Mouse (Mus musculus) small intestine, adult 2 months (tissue): ENCODE results near the gene Bcat1. TPM values are rescaled to one million over a fixed set of nuclear protein-coding genes. Genes with fewer than 3 reads are reported as not detected.

Source experiments
- H3K27ac ChIP-seq: fragments of 200-500 bp; 2 replicates; pipeline ENCODE4 v1.5.1; 2012; ENCODE audit warnings: low read depth, low read length, control low read depth, inconsistent platforms; ENCODE audit not compliant: insufficient read depth
- H3K27me3 ChIP-seq: fragments of 200-500 bp; 2 replicates; pipeline ENCODE4 v1.6.1; 2012; ENCODE audit warnings: mild to moderate bottlenecking, moderate library complexity, low read length, inconsistent platforms; ENCODE audit not compliant: control insufficient read depth, insufficient read depth
- H3K36me3 ChIP-seq: fragments of 200-500 bp; 2 replicates; pipeline ENCODE4 v1.6.1; 2012; ENCODE audit warnings: mild to moderate bottlenecking, low read length, control low read depth, inconsistent platforms; ENCODE audit not compliant: control insufficient read depth, insufficient read depth
- H3K4me1 ChIP-seq: fragments of 200-500 bp; 2 replicates; pipeline ENCODE4 v1.6.1; 2012; ENCODE audit warnings: low read length, inconsistent platforms, mixed read lengths; ENCODE audit not compliant: control insufficient read depth, insufficient read depth, insufficient read length
- H3K4me3 ChIP-seq: fragments of 200-500 bp; 2 replicates; pipeline ENCODE4 v1.5.1; 2012; ENCODE audit warnings: low read depth, mild to moderate bottlenecking, control low read depth, inconsistent platforms, low read length, moderate library complexity
- CTCF ChIP-seq: fragments of 200-500 bp; IDR thresholded peaks from 2 replicates; pipeline ENCODE4 v1.5.1; 2012; ENCODE audit warnings: low read depth, mild to moderate bottlenecking, control low read depth, inconsistent platforms, low read length, moderate library complexity, mixed read lengths; ENCODE audit not compliant: insufficient replicate concordance, insufficient read length; ENCODE audit errors: extremely low read depth
- POLR2A ChIP-seq: fragments of 200-500 bp; IDR thresholded peaks from 2 replicates; pipeline ENCODE4 v1.6.1; 2012; ENCODE audit warnings: low read depth, mild to moderate bottlenecking, control low read depth, inconsistent platforms, low read length, moderate library complexity
- WGBS: fragments of 180-500 bp; shearing (Covaris S2); methylation state at CpG from one replicate; pipeline ENCODE4 v1.1.7; 2018; 5-methylcytosine and 5-hydroxymethylcytosine counted together
- polyA plus RNA-seq: library from polyadenylated mRNA; depleted of rRNA; stranded (reverse); fragments of >200 nt; gene quantifications from 2 replicates; pipeline ENCODE4 v1.2.3, GENCODE M21; 2012

The Bcat1 gene
- polyA plus RNA-seq, 1 experiment = 0.22 TPM

DNA sequence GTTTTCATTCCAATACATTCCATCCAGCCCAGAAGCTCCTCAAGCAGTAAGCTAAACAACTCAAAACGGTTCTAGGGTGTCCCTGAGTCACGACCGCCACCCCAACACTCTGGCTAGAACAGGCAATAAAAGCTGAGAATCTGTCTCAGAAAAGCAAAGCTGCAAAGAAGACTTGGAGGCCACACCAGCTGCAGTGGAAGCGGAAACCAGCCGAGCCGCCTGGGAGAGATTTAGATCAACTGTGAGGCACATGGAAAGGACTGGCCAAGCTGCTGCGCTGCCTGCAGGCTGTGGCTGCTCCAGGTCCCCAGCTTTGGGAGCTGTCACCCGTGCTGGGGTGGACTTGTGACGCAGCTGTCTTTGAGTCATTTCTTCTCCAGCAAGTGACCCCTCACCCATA, 45.4 kb downstream of the Bcat1 start:
- Histone ChIP-seq H3K36me3 (no peaks in the 10 kb centered on the region), H3K27ac (no peak overlapping the region), H3K4me3 (no peak overlapping the region), H3K4me1 (no peaks in the 10 kb centered on the region), H3K27me3 (no peaks in the 10 kb centered on the region)
- 45% methylated on average over 9 of the region's 9 CpGs for WGBS
- TF ChIP-seq POLR2A = no peak
- TF ChIP-seq CTCF = no peak

DNA sequence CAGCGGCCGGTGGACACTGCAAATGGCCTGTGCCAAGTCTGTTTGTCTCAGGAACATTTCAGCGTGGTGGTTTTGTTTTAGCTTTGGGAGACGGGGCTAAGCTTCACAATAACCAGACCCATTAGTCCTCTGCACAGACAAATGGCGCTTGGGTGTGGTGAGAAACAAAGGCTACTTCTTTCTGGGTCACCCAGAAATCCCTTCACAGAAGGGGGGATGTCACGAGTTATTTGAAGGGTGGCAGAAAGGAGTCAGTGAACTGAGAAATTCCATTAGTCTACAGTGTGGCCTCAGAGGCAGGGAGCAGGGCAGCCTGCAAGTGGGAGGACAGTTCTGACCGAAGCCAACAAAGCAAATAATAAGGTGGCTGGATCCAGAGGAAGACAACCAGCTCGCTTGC, 52.0 kb downstream of the Bcat1 start:
- Histone ChIP-seq H3K27me3 (no peaks in the 10 kb centered on the region), H3K4me3 (no peak overlapping the region), H3K4me1 (no peaks in the 10 kb centered on the region), H3K36me3 (no peaks in the 10 kb centered on the region), H3K27ac (no peak overlapping the region)
- no peak for TF ChIP-seq POLR2A
- no peak for TF ChIP-seq CTCF
- 85% methylated on average over 8 of the region's 8 CpGs for WGBS

DNA sequence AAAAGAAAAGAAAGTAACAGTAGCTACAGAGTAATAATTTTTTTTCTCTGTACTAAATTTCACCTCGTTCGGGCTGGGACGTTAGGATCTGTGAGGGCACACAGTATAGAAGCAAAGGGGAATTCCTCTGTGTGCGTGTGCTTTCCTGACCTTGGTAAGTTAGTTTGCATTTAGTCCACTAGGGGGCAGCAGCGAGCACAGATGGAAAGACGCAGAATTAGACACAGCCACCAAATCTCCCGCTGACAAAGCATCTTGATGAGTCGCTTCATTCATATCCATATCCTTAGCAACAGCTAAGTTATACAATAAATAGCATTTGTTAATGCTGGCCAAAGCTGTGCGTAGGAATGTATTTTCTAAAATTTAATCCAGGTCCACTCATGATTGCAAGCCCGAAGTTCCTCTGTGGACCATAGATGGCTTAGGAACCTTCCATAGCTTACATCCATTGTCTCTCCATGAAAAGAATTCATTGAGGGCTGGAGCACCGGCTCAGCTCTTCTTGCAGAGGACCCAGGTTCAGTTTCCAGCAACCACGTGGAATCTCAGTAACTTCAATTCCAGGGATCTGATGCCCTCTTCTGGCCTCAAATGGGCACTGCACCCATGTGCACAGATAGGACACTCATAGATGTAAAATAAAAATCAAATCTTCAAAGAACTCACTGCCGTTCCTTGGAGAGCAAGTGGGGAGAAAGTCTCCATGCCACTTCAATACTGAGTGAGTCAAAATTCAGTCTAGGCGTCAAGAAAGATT, 52.8 kb downstream of the Bcat1 start:
- Histone ChIP-seq H3K4me3 (no peak overlapping the region), H3K36me3 (no peaks in the 10 kb centered on the region), H3K4me1 (no peaks in the 10 kb centered on the region), H3K27me3 (no peaks in the 10 kb centered on the region), H3K27ac (no peak overlapping the region)
- TF ChIP-seq POLR2A = no peak
- TF ChIP-seq CTCF = peak; percentile 52; the same call in 1 of the 2 replicates
- WGBS = 81% methylated on average over 14 of the region's 14 CpGs

DNA sequence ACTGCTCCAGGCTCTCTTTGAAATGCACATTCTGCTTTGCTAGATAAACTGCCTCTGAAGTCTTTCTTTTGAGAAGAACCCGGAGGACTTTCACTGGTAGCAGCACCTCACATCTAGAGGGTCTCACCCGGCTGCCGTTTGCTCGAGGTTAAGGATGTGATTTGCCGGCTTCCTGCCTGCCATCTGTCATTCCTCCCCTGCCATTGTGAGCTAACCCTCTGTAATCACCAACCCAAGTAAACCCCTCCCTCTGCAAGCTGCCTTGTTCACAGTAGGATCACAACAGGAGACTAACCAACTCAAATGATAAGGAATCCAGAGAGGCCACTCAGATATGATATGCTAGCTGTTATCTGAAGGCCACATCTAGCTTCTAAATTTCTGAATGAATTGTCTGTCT, 53.6 kb downstream of the Bcat1 start:
- Histone ChIP-seq H3K27ac (no peak overlapping the region), H3K36me3 (no peaks in the 10 kb centered on the region), H3K4me3 (no peak overlapping the region), H3K4me1 (no peaks in the 10 kb centered on the region), H3K27me3 (no peaks in the 10 kb centered on the region)
- WGBS = 58% methylated on average over 5 of the region's 5 CpGs
- TF ChIP-seq POLR2A (no peak), CTCF (no peak)

DNA sequence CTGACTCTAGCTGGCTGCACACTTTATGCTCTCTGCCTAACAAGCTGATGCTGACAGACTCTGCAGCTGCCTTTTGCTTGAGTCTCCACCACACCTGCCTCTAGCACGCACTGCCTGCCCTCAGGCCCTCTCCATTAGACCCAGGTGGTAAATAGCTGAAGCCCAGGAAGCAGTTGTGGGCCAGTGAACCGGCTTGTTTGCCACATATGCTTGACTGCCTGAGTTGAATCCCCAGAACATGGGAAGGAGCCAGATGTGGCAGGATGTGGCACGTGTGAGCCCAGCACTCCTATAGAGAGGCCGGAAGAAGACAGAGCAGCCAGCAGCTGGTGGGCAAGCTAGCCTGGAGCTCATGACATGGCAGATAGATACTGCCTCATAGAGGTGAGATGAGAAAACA, 55.4 kb downstream of the Bcat1 start:
- TF ChIP-seq CTCF (no peak), POLR2A (no peak)
- 81% methylated on average over 4 of the region's 4 CpGs for WGBS
- no peak overlapping the region for H3K27ac ChIP-seq

DNA sequence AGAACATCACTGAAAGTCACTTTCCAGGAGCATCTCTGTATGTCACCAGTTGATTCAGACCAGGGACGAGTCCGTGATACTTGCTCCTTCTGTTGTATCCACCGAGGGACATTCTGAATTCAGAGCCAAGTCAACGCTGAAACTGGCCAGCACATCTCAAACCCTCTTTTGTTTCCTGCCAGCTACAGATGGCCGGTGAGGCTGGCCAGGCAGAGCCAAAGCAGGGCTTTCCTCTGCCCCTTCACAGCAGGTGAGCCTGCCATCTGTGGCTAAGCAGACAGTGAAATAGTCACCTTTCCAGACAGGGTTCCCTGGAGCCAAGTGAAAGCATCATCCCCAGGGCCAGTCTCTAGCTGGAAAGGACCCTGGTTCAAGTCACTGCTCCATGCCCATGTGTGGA, 57.7 kb downstream of the Bcat1 start:
- Histone ChIP-seq H3K36me3 (no peaks in the 10 kb centered on the region), H3K4me1 (no peaks in the 10 kb centered on the region), H3K27me3 (no peaks in the 10 kb centered on the region), H3K27ac (no peak overlapping the region), H3K4me3 (no peak overlapping the region)
- TF ChIP-seq CTCF (no peak), POLR2A (no peak)
- WGBS = 90% methylated on average over 5 of the region's 5 CpGs

More for the DNA sequence above, 55.4 kb downstream of the Bcat1 start:
- Histone ChIP-seq H3K36me3 (no peaks in the 10 kb centered on the region), H3K4me1 (no peaks in the 10 kb centered on the region), H3K27me3 (no peaks in the 10 kb centered on the region), H3K4me3 (no peak overlapping the region)

DNA sequence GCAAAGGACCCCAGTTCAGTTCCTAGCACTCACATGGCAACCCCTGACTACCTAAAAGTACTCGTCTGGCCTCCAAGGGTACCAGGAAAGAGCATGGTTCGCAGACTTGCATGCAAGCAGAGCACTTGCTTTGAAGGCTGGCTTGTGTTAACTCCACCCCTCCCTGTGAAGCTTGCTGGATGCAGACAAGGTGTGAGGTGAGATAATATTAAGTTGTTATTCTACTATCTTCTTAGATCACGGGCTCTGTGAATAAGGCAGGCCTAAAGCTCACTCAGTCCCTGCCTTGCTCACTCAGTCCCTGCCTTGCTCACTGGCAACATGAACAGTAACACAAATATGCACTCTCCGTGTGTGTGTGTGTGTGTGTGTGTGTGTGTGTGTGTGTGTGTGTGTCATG, 58.5 kb downstream of the Bcat1 start:
- no peaks in the 10 kb centered on the region for H3K4me1 ChIP-seq
- H3K4me3 ChIP-seq = no peak overlapping the region
- no peak overlapping the region for H3K27ac ChIP-seq
- H3K27me3 ChIP-seq = no peaks in the 10 kb centered on the region
- TF ChIP-seq POLR2A (no peak), CTCF (no peak)
- H3K36me3 ChIP-seq = no peaks in the 10 kb centered on the region
- WGBS = 74% methylated on average over 4 of the region's 4 CpGs
